Mouse (Mus musculus) spleen, postnatal 4 days (tissue): ENCODE results near the gene B3gnt9.

Experiments
- DNase-seq, 2 experiments: peaks; one replicate each; pipeline ENCODE4 v3.0.0; 2022; ENCODE audit warnings: low spot score in 2 of 2

B3gnt9 gene

DNA sequence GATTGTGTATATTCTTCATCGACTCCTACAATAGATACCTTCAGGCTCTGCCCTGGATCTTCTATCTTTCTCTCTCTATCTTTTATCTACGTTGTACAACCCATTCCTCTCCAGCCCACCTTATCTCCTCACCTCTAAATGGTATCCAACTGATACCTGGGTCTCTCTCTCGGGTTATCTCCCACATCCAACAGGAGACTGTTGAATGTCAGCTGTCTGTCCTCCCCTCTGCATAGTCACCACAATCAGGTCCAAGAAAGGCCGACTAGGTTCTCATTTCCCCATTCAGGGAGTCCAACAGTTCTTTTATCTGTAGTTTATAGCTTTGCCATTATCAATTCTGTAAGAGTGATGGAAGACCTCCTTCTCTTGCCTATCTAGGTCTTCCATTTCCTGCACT is 27.3 kb upstream of the B3gnt9 start:
- no peak for DNase-seq

DNA sequence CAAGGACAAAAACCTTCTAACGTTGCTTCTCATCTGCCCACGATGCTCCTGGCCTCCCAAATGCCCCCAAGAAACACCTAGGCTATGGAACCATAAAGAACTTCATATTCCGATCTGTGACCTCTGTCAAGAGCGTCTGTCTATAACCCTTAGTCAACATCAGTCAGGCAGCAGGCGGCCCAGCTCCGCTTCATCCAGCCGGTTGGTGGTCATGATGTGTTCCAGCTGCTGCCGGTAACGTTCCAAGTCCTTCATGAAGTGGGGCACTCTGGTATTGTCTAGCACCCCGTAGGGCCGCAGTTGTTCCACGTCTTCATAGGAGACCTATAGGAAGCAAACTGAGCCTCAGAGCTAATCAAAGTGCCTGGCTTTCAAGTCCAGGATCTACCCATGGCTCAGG is 26.9 kb upstream of the B3gnt9 start:
- DNase-seq, result no peak

DNA sequence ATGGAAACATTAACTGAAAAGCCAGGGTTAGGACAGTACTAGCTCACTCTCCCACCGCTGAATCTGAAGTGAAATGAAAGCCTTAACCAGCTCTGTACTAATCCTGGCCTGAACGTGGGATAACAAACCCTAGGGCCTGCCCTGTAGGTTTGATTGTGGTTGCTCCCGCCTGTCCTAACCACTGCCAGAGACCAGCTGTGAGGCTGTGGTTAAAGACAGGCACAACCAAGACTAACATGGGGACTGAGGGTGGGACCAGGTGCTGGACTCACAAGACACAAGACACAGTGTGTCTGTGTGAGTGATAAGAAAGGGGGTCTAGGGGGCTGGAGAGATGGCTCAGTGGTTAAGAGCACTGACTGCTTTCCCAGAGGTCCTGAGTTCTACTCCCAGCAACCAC is 25.6 kb upstream of the B3gnt9 start:
- no peak for DNase-seq

DNA sequence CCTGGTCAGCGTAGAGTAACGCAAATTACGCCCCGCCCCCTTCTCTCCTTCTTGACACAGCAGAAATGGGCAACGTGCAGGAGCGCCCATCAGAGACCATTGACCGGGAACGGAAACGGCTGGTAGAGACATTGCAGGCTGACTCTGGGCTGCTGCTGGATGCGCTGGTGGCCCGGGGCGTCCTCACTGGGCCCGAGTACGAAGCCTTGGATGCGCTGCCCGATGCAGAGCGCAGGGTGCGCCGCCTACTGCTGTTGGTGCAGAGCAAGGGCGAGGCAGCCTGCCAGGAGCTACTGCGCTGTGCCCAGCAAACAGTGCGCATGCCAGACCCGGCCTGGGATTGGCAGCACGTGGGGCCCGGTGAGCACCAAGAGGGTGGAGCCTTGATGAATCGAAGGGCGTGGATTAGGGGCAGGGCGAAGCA is 24.0 kb upstream of the B3gnt9 start:
- peak; percentile 55 to 73 for DNase-seq

DNA sequence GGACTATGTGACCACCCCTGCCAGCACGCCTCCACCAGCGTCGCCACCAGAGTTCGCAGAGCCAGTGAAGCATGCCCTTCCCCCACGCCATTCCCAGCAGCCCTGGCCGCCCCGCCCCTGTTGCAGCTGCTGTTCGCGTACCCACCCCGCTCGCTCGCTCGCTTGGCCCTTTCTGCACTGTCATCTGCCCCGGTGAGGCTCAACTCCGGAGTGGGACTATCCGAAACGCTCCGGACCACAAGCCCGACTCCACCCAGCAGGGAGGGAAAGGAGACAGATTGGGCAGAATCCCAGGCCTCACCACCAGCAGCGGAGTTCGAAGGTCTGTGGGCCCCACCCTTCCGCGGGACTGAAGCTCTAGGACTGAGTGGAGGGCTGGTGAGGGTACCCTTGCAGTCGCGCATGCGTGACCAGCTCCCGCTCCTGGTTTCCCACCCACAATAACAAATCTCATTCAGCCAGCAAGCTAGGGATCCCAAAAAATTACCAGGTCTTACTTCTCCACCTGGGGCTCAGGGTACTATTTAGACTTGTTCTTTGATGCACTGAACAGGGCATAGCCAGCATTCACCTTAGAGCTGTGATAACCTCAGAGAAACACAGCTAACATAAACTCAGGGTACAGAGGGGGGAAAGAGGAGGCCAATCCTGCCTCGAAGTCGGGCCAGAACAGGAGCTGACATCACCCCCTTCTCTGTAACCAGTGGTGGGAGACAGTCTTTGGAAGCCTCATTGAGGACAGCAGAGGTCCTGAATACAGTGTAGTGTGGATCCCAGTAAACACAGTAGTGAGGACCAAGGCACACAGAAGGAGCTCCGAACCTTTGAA is 21.6 kb upstream of the B3gnt9 start:
- DNase-seq, result no peak

DNA sequence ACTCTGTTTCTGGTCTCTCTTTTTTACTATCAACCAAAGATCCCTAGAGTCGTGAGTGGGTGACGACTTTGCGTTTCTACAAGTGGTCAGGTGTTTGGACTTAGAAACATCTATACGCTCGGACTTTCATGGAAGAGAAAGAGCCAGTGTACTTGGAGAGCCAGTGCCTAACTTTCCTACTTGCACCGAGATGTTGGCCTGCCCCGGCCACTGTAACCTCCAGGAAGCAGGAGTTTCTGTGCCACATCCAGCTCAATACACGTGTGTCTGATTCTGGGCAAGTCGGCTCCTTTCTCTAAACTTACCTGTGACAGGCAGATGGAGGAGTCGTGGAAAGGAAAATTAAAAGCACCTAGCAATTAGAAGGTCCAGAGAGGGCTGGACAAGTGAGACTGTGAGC is 20.9 kb upstream of the B3gnt9 start, which contains the start of gene Nol3:
Nol3 (plus strand) TSS at position 301 of the 400 bp plus-strand sequence.
- no peak for DNase-seq

DNA sequence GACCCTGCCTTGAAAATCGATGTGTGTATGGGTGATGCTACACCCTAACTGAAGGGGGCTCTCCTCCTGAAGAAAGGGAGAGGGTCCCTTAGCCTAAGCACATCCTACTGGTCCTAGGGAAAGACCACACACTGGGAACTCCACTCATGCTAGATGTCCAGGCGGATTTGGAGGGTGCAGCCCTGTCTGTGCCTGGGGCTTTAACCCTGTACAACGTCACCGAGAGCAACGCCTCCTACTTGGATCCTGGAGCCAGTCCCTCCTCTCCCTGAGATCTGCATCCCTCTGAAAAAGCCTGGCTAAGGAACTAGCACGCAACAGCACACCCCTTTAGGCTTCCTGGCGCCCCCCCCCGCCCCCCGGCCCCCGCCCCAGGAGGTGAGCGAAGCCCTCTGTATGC is 20.4 kb upstream of the B3gnt9 start:
- no peak for DNase-seq

DNA sequence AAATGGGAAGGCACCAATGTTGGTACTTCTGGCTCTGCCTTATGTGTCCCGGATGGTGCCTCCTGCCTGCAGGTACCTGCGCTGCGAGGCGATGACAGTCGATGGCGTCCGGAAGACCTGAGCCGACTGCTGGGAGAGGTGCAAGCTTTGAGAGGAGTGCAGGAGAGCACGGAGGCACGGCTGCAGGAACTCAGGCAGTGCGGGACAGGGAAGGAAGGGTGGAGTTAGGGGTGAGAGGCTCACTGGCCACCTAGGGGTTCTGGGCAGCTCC is 15.9 kb upstream of the B3gnt9 start:
- no peak for DNase-seq

DNA sequence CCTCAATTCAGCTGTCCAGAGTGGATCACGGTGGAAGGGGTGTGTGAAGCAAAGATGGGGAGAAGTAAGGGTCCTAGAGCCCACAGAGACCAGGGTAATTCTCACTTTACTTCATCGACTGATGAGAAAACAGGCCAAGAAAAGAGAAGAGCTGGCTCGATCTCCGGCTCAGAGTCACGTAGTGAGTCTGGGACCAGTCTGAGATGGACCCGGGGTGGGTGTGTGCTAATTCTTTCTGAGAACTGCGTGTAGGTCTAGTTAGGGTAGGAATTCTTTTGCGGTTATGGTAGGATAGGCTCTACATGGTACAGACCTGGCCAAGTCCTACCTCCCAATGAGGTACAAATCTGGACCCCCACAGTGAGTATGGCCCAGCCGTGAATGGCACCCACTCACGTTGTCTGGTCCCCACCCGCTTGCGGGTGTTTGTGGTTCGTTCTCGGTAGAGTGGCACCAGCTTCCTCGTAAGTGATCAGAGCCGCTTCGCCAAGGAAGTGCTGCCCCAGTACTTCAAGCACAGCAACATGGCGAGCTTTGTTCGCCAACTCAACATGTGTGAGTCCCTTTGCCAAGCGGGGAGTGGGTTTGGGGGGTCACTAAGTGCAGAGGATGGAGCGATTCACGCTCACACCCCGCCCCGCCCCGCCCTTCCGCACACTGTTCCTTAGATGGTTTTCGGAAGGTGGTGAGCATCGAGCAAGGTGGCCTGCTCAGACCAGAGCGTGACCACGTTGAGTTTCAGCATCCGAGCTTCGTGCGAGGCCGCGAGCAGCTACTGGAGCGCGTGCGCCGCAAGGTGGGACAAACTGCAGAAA is 15.4 kb upstream of the B3gnt9 start:
- DNase-seq, result no peak

DNA sequence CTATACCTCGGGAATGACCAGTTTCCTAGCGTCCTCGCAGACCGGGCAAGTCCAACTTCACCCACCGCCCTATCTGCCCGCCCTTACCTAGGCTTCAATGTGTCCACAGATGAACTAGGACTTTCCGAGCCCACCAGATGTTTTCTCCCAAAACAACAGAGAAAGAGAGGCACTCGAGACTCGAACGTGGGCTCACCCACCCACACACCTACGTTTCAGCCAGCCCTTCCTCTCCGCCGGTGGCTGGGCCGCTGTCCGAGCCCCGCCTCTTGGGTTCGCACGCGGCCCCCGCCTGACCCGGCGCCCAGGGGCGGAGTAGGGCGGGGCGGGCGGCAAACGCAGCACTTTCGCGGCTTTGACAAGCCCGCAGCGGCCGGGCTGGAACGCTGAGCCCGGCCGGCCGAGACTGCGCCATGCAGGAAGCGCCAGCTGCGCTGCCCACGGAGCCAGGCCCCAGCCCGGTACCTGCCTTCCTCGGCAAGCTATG is 14.6 kb upstream of the B3gnt9 start, which contains the start of gene Hsf4:
Hsf4 (plus strand) TSS at position 341 of the 487 bp plus-strand sequence.
- no peak for DNase-seq

DNA sequence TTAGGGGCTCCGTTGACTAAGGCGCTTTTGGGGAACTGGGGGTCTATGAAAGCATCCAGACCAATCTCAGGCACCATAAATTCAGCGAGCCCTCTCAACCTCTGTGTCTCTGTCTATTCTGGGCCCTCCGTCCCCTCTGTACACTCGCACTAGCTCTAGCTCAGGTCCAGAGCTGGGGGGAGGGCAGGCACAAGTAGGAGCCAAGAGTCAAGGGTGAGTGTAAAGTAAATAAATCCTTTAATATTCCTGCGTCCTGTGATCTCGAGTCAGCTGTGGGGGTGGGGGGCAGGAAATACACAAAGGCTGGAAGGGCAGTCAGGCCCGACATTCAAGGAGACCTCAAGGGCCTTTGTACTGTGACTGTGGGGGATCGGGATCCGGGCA is 14.1 kb upstream of the B3gnt9 start:
- no peak for DNase-seq

DNA sequence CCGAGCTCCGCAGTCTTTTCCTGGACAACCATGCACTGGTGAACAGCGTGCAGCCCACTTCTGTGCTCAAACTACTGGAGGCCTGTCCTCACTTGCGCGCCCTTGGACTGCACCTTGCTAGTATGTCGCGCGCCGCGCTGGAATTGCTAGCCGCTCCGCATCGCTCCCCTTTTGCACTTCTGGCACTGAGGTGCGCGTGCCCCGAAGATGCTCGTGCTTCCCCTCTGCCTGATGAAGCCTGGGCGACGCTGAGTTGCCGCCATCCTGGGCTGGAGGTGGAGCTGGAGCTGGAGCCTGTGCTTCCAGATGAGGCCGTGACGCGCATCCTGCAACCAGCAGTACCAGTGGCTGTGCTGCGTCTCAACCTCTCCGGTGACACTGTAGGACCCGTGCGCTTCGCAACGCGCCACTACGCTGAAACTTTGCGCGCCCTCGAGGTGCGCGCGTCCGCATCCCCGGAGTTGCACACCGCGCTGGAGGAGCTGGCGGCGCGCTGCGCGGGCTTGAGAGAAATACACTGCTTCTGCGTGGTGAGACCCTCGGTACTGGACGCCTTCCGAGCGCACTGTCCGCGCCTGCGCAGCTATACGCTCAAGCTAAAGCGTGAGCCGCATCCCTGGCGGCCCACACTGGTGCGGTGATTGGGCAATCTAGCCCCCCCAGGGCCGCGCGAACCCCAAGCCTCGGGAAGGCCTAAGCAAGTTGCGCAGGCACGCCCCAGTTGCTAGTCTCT is 13.6 kb upstream of the B3gnt9 start:
- DNase-seq, result peak in 1 of 2 experiments; percentile 64

DNA sequence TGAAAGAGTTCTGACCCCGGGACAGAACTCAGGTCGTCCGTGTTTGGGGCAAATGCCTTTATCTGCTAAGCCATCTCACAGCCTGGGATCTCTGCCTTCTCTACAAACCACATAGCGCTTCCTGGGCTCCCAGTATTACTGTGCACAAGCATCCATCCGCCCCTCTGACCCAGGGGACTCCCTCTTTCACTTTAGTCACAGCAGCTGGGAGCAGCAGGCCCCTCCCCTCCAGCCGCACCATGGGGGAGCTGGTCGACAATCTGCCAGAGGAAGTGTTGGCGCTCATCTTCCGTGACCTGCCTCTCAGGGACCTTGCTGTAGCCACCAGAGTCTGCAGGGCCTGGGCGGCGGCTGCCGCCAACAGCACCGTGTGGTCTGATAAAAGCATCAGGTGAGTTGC is 11.8 kb upstream of the B3gnt9 start:
- DNase-seq, result peak; percentile 42 to 70

DNA sequence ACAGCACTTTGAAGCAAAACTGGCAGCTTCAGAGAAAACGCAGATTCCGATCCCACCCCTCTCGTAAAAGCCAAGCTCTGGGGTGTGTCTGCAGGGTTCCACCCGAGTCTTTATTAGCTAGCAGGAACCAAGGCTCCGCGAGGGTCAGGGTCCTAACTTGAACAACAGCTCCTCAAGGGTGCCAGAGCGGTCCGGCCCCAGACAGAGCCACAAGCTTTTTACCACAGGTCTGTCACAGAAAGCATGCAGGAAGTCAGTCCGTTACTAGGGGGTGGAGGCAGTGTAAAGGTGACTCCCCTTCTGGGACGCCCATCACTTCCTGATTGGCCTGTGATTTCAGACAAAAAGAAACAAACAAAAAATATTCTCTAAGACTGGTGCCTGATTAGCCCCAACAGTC is 10.2 kb upstream of the B3gnt9 start:
- DNase-seq, result peak; percentile 34 to 68

DNA sequence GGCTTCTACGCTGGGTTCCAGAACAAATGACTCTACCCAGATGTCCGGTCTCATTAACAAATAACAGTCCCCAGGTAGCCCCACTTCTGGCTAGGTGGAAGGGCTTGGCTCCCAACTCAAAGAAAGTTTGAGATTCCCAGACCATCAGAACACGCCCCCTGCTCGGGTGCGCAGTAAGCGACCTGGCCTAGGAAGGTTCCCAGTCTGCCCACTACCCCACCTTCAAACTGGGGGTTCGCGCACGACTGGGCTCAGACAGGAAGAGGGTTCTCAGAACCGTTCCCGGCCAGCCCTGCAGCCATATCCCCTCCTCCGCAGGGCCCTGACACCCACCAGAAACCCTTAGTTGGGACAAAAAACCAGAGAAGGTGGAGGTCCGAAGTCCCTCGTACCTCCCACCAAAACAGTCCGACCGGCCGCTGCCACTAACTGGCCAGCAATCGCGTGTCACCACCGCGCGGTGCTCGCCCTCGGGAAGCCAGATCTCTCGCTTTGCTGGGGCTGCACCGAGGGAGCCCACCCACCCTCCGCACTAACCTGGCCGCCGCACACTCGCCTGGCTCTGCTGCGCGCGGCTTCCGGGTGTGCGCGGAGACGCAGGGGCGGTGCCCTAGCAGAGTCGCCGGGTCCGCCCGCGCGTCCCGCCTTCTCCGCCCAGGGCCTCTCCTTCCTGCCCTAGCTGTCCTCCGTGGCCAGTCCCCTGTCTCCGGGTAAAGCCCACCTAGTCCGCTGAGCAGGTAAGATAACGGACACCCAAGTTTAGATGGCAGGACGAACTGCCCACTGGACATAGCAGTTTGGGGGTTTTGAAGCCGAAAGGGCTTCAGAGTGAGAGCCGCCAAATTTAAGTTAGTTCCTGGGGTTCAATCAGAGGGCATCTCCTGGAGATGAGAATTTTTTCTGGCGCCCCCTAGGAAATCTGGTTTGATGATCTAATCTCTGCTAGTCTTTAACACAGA is 9.3 kb upstream of the B3gnt9 start, which contains the start of the genes Tradd and Fbxl8:
Tradd (minus strand) TSS at position 586 of the 959 bp plus-strand sequence.
Fbxl8 (plus strand) TSS at position 625 of the 959 bp plus-strand sequence.
- peak; percentile 74 to 89 for DNase-seq

DNA sequence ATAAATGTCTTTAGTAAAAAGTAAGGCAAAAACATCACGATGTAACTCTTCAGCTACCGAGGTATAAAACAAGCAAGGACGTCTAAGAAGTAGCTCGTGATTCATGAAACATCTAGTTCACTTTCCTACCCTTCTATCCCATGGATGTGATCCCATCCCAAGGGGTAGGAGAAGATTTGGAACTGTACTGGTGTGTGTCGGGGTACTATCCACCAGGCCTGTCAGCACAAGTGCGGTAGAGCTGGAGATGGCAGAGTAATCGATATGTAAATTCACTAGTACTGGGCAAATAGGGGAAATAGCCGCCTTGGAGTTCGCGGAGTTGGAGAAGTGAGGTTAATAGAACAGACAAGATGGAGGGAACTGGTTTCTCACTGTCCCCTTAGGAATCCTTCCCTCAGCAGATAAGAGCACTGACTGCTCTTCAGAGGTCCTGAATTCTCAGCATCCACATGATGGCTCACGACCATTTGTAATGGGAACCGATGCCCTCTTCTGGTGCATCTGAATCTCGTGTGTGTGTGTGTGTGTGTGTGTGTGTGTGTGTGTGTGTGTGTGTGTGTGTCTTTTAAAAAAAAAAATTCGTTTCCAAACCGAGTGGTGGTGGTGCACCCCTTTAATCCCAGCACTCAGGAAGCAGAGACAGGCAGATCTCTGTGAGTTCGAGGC is 8.4 kb upstream of the B3gnt9 start:
- no peak for DNase-seq

DNA sequence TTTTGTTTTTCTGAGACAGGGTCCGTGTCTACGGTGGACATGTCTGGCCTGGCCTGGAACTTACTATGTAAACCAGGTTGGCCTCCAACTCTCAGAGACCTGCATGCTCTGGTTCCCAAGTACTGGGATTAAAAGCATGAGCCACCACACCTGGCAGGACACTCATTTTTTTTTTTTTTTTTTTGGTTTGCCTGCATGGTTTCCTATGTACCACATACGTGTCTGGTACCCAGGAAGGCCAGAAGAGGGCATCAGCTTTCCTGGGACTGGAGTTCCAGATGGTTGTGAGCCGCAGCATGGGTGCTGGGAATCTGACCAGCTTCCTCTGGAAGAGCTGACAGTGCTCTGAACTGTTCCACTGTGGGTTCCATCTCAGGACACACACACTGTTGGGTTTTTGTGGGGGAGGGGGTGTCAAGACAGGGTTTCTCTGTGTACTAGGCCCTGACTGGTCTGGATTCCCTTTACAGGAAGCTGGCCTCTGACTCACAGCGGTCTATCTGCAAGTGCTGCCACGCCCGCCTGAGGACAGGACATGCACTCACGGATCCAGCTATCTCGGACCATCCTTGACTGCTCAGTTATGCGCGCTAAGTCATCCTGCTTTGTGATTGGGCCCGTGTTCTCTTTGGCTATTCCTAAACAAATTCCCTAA is 6.5 kb upstream of the B3gnt9 start:
- DNase-seq, result no peak

DNA sequence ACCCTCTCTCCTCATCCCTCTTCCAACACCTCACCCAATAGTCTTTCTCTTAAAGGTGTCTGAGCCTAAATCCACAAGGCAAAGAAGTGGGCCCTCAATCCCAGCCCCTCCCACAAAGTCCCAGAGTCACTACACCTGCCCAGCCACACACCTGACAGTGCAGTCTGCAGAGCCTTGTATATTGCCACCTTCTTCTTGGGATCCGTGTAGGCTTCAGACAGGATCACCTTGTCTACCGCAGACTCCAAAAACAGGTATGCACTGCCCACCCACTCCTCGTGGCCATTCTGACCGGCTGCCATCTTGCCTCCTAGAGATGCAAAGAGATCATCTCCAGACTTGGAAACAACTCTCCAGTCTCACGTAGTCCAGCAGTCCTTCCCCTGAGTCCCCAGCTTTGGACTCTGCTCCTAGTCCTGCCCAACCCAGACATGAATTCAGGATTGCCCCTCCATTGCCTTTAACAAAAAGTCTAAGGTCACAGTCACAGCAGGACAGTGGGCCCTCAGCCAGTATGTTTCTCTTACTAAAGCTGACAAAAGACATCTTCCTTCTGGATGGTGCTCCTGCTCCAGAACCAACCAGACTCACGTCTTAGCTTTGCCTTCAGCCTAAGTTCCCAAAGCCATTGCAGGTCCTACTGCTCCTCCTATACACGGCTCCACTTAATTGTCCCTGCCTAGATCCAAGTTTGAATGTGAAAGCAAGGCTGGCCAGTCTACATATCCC is 5.6 kb upstream of the B3gnt9 start:
- DNase-seq, result no peak

DNA sequence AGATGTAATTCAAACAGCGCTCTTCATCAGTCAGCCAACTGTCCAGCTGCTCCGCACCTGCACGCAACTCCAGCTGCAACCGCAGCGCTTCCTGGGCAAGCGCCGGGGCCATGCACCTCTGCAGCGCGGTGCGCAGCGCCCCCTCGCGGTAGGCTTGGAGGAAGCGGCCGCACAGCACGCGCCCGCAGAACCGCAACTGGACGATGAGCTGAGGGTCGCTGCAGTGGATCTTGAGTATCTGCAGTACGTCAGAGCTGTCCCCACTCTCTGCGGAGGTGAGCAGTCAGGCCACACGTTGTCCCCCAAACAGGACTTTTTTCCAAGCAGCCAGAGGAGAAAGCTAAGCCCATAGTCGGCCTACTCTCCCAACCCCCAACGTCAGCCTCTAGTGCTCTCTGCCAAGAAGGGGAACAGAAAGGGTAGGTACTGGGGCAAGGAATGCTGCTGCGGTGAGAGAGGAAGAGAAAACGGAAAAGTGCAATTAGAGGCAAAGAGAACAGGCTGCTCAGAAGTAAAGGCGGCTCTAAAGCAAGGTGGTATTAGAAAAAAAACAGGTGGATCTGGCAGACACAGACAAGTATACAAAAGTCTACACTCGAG is 4.9 kb upstream of the B3gnt9 start:
- peak; percentile 77 to 95 for DNase-seq
